Mouse (Mus musculus): ENCODE data around the gene Gm26965.

DNA sequence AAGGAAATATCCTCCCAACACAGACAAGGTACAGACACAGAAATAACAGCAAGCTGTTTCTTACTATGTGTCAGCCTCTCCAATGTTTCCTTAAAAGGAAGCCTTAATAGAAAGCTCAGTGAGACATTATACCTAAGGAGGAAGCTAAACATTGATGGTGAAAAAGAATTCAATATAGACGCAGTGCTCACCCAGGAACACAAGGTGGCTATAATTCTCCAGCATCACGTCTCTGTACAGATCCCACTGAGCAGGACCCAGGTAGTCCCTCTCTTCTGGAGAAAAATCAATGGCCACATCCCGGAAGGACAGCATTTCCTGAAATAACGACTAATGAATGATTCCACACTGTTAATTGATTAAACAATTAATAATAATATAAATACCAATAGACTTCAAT, 44.4 kb downstream of the Gm26965 start:
- TF ChIP-seq USF1 (IDR thresholded peaks at IDR 0.05; ENCODE audit: low read depth), result no peak
- TF ChIP-seq E2F4 (IDR thresholded peaks at IDR 0.05; ENCODE audit: insufficient read depth), result no peak
- TF ChIP-seq POLR2A (IDR thresholded peaks at IDR 0.05; ENCODE audit: insufficient read length, low read depth), result no peak
- no peak for TF ChIP-seq MYOG (IDR thresholded peaks at IDR 0.05; ENCODE audit: control insufficient read depth in 1 of 3, insufficient read depth in 1 of 3, insufficient read length in 2 of 3, low read depth in 2 of 3)
- TF ChIP-seq POLR2AphosphoS2 (IDR thresholded peaks at IDR 0.05; ENCODE audit: insufficient read length, low read depth), result no peak
- no peak for TF ChIP-seq SRF (IDR thresholded peaks at IDR 0.05; ENCODE audit: control insufficient read depth, insufficient read length, low read depth)
- no peak for TF ChIP-seq REST (IDR thresholded peaks at IDR 0.05; ENCODE audit: insufficient read depth, insufficient read length)
- no peak for TF ChIP-seq TCF12 (IDR thresholded peaks at IDR 0.05; ENCODE audit: insufficient read depth, poor library complexity, severe bottlenecking)
- TF ChIP-seq MAX (IDR thresholded peaks at IDR 0.05; ENCODE audit: low read depth), result no peak
- no peak for TF ChIP-seq MYOD1 (IDR thresholded peaks at IDR 0.05; ENCODE audit: control insufficient read depth in 1 of 3, insufficient read length in 2 of 3, low read depth in 2 of 3)
- no peak for TF ChIP-seq TCF3 (IDR thresholded peaks at IDR 0.05; ENCODE audit: insufficient read length, low read depth)

Measured in myocyte (in vitro differentiated cells).